Mouse (Mus musculus) liver (tissue): ENCODE measurements at regions not wholly inside any gene's neighbourhood (a gene's known extent, or its start where the extent isn't known, plus 50 kb on each side); places are given as distances from the start of the nearest gene placed in this dataset.
A peak's percentile ranks its signal among the peaks of the same experiment; 100 is the strongest.

Experiments
- DNase-seq: peaks from one replicate; pipeline ENCODE4 v3.0.0-alpha.2; 2020; ENCODE audit warnings: mixed read lengths

GRCm38 (mm10) chr2:160186106-160186505 is 147.9 kb downstream of the Gm826 start:
- DNase-seq = no peak

GRCm38 (mm10) chr2:160170975-160171515 is 162.9 kb downstream of the Gm826 start:
- no peak for DNase-seq

- DNase-seq = no peak
These were observed 175.2 kb downstream of the Gm826 start for GRCm38 (mm10) chr2:160158599-160159261.

GRCm38 (mm10) chr2:160153781-160154180 is 180.2 kb downstream of the Gm826 start:
- DNase-seq = no peak

GRCm38 (mm10) chr2:160152101-160152500 is 181.9 kb downstream of the Gm826 start:
- DNase-seq = no peak

- no peak for DNase-seq
These were observed 185.0 kb downstream of the Gm826 start for GRCm38 (mm10) chr2:160148936-160149335.

GRCm38 (mm10) chr2:160148516-160148915 is 185.4 kb downstream of the Gm826 start:
- DNase-seq = no peak

- no peak for DNase-seq
These were observed 185.9 kb downstream of the Gm826 start for GRCm38 (mm10) chr2:160148031-160148430.

- no peak for DNase-seq
These were observed 193.7 kb downstream of the Gm826 start for GRCm38 (mm10) chr2:160140166-160140740.

GRCm38 (mm10) chr2:160138091-160138490 is 195.9 kb downstream of the Gm826 start:
- DNase-seq = no peak

- DNase-seq = no peak
These were observed 202.2 kb downstream of the Gm826 start for GRCm38 (mm10) chr2:160131797-160132196.

GRCm38 (mm10) chr2:160131386-160131785 is 202.6 kb downstream of the Gm826 start:
- no peak for DNase-seq

GRCm38 (mm10) chr2:160117148-160117547 is 216.8 kb downstream of the Gm826 start:
- DNase-seq = no peak

- no peak for DNase-seq
These were observed 222.7 kb downstream of the Gm826 start for GRCm38 (mm10) chr2:160111176-160111692.

- no peak for DNase-seq
These were observed 240.9 kb downstream of the Gm826 start for GRCm38 (mm10) chr2:160093078-160093477.

- no peak for DNase-seq
These were observed 248.0 kb downstream of the Gm826 start for GRCm38 (mm10) chr2:160085999-160086398.

GRCm38 (mm10) chr2:160083674-160084073 is 250.3 kb downstream of the Gm826 start:
- no peak for DNase-seq

GRCm38 (mm10) chr2:160082106-160082653 is 251.8 kb downstream of the Gm826 start:
- no peak for DNase-seq

- DNase-seq = no peak
These were observed 258.3 kb downstream of the Gm826 start for GRCm38 (mm10) chr2:160075694-160076093.

- no peak for DNase-seq
These were observed 263.5 kb downstream of the Gm826 start for GRCm38 (mm10) chr2:160070441-160070840.

- no peak for DNase-seq
These were observed 265.2 kb downstream of the Gm826 start for GRCm38 (mm10) chr2:160068772-160069171.

GRCm38 (mm10) chr2:160067904-160068303 is 266.1 kb downstream of the Gm826 start:
- no peak for DNase-seq

GRCm38 (mm10) chr2:160066491-160067303 is 267.3 kb downstream of the Gm826 start:
- DNase-seq = peak; percentile 7
